Mouse (Mus musculus) hindbrain, embryonic 12.5 days (tissue): ENCODE measurements around the gene Trub2. TPM values are rescaled to one million over a fixed set of nuclear protein-coding genes. Genes with fewer than 3 reads are reported as not detected.

Source experiments
- ATAC-seq: fragments of 200-750 bp; cut with Nextera tagmentation; 2 replicates; pipeline ENCODE4 v1.8.0; 2017; ENCODE audit warnings: moderate TSS enrichment; ENCODE audit not compliant: low FRiP score
- H3K27ac ChIP-seq: fragments of 300-500 bp; sonication (generic); 2 replicates; pipeline ENCODE4 v1.5.1; 2016; ENCODE audit warnings: mild to moderate bottlenecking
- H3K27me3 ChIP-seq: fragments of 300-500 bp; sonication (generic); 2 replicates; pipeline ENCODE4 v1.6.1; 2016; ENCODE audit warnings: mild to moderate bottlenecking
- H3K36me3 ChIP-seq: fragments of 300-500 bp; sonication (generic); 2 replicates; pipeline ENCODE4 v1.6.1; 2016; ENCODE audit warnings: mild to moderate bottlenecking
- H3K4me1 ChIP-seq: fragments of 300-500 bp; sonication (generic); 2 replicates; pipeline ENCODE4 v1.6.1; 2016
- H3K4me2 ChIP-seq: fragments of 300-500 bp; sonication (generic); replicated peaks from 2 replicates; pipeline ENCODE4 v1.6.1; 2016; ENCODE audit warnings: mild to moderate bottlenecking
- H3K4me3 ChIP-seq: fragments of 300-500 bp; sonication (generic); 2 replicates; pipeline ENCODE4 v1.5.1; 2016; ENCODE audit warnings: mild to moderate bottlenecking
- H3K9ac ChIP-seq: fragments of 300-500 bp; sonication (generic); 2 replicates; pipeline ENCODE4 v1.6.1; 2016; ENCODE audit warnings: mild to moderate bottlenecking, moderate library complexity
- H3K9me3 ChIP-seq: fragments of 300-500 bp; sonication (generic); replicated peaks from 2 replicates; pipeline ENCODE4 v1.6.1; 2016; ENCODE audit warnings: mild to moderate bottlenecking
- WGBS: fragments of 180-500 bp; shearing (Covaris S2); methylation state at CpG from one replicate; pipeline ENCODE4 v1.1.7; 2016; 5-methylcytosine and 5-hydroxymethylcytosine counted together
- polyA plus RNA-seq: library from polyadenylated mRNA; unstranded; fragments of >200 nt; fragmentation: Nextera tagmentation; extraction: Ambion mirVana; gene quantifications from 2 replicates; pipeline ENCODE4 v1.2.1, GENCODE M21; 2016

The Trub2 gene
- polyA plus RNA-seq, 1 experiment from 2014 or later: 43.1 TPM

DNA sequence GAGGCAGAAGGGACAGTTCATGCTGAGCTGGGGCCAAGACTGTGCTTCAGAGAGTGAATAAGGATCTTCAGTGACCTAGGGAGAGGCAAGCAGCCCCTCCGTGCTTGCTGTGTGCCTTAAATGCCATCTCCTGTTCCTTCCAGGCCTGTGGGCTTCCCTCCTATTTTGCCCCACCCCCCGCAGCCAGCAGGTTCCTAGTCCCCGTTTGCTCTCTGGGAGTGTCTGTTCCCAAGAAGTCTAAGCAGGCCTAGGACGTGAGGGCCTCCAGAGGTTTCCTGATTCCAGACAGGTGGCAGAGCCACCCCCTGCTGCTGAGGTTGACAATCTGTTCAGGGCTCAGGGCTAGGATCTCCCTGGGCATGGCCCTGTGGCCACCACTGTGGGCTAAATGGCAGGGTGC, 49.5 kb downstream of the Trub2 start:
- Histone ChIP-seq H3K9ac (no peak overlapping the region), H3K36me3 (peaks cover 68% of the 10 kb centered on the region), H3K4me2 (no peak overlapping the region), H3K27me3 (no peaks in the 10 kb centered on the region), H3K9me3 (no peaks in the 10 kb centered on the region), H3K4me1 (no peaks in the 10 kb centered on the region), H3K4me3 (no peak overlapping the region), H3K27ac (no peak overlapping the region)
- 71% methylated on average over 4 of the region's 4 CpGs for WGBS
- ATAC-seq: no peak

DNA sequence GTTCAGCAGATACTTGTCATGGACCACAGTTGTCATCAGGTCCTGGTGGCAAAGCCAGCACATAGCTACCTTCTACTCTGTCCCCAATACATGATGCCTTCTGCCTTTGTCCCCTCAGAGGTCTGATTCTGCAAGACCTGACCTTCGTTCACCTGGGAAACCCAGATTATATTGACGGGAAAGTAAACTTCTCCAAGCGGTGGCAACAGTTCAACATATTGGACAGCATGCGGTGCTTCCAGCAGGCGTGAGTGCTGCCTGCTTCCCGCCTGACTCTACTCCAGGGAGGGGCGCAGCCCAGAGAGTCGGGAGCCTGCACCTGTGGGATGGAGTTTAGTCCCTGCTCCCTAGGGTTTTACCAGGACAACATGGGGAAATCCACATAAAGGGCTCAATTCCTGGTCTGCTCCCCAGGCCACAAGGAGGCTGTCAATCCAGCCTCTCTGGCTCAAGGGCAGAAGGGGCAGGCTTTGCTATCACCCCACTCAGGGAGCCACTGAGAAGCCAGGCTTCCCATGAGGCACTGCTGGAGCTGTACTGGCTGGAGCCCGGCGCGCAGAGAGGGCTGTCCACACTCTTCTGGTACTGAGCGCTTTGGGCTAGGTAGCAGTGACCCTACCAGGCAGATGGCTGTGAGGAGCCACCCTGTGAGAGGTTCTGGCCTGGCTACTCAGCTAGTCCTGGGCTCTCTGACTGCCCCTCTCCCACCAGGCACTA, 50.9 kb downstream of the Trub2 start:
- Histone ChIP-seq H3K36me3 (peaks cover 82% of the 10 kb centered on the region), H3K27me3 (no peaks in the 10 kb centered on the region), H3K9ac (no peak overlapping the region), H3K9me3 (no peaks in the 10 kb centered on the region), H3K4me1 (no peaks in the 10 kb centered on the region), H3K4me3 (no peak overlapping the region), H3K27ac (no peak overlapping the region), H3K4me2 (no peak overlapping the region)
- no peak for ATAC-seq
- WGBS: 93% methylated on average over 12 of the region's 12 CpGs

DNA sequence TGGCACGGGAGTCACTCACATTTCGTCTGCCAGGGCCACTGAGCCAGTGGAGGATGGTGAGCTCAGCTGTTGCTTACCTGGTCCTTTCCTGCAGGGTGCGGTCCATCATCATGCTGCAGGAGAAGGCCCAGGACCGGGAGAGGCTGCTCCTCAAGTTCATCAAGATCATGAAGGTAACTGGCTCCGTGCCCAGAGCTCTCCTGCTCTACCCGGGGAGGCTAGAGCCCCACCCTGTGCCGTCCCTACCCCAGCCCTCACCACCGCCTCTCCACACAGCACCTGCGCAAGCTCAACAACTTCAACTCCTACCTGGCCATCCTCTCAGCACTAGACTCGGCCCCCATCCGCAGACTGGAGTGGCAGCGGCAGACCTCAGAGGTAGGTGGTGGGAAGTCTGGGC, 52.6 kb downstream of the Trub2 start:
- H3K9ac ChIP-seq: no peak overlapping the region
- no peak overlapping the region for H3K4me3 ChIP-seq
- H3K27me3 ChIP-seq: no peaks in the 10 kb centered on the region
- no peak overlapping the region for H3K27ac ChIP-seq
- no peaks in the 10 kb centered on the region for H3K4me1 ChIP-seq
- no peaks in the 10 kb centered on the region for H3K9me3 ChIP-seq
- 92% methylated on average over 12 of the region's 12 CpGs for WGBS
- no peak for ATAC-seq
- H3K4me2 ChIP-seq: no peak overlapping the region
- peaks cover 95% of the 10 kb centered on the region for H3K36me3 ChIP-seq

DNA sequence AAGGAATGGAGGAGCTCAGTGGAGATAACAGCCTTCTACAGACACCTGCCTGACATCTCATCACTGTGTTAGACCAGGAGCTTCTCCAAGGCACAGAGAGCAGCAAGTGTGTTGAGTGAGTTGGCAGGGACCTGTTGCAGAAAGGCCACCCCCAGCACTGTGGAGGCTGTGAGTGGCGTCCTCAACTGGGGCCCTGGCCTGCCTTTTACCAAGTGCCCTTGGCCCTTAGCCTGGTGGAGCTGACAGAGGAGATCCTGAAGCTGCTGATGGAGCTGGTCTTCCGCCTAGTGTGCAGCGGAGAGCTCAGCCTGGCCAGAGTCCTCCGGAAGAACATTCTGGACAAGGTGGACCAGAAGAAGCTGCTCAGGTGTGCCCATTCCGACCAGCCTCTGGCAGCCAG, 55.0 kb downstream of the Trub2 start:
- Histone ChIP-seq H3K27me3 (no peaks in the 10 kb centered on the region), H3K9me3 (no peaks in the 10 kb centered on the region), H3K27ac (no peak overlapping the region), H3K4me3 (no peak overlapping the region), H3K4me2 (no peak overlapping the region), H3K9ac (no peak overlapping the region), H3K36me3 (peaks cover 95% of the 10 kb centered on the region), H3K4me1 (no peaks in the 10 kb centered on the region)
- no peak for ATAC-seq
- WGBS: 94% methylated on average over 5 of the region's 5 CpGs

DNA sequence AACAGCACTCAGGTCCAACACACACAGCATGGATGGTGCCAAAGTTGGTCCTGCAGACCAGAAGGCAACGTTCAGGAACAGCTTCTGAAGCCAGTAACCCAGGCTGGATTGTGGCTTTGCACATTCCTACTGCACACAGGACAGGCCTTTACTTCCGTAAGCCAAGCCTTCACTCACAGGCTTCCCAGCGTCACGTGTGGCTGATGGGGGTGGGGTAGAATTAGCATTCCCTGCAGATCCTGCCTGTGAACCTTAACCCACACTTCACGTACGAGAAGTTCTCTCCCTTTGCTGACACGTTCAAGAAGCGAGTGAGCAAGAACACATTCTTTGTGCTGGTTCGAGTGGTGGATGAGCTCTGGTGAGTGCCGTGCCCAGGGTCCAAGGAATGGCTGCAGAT, 55.7 kb downstream of the Trub2 start:
- H3K4me3 ChIP-seq: no peak overlapping the region
- no peaks in the 10 kb centered on the region for H3K4me1 ChIP-seq
- no peaks in the 10 kb centered on the region for H3K9me3 ChIP-seq
- no peak overlapping the region for H3K4me2 ChIP-seq
- no peak overlapping the region for H3K27ac ChIP-seq
- WGBS: 90% methylated on average over 10 of the region's 10 CpGs
- ATAC-seq: no peak
- H3K27me3 ChIP-seq: no peaks in the 10 kb centered on the region
- H3K9ac ChIP-seq: no peak overlapping the region
- peaks cover 95% of the 10 kb centered on the region for H3K36me3 ChIP-seq

DNA sequence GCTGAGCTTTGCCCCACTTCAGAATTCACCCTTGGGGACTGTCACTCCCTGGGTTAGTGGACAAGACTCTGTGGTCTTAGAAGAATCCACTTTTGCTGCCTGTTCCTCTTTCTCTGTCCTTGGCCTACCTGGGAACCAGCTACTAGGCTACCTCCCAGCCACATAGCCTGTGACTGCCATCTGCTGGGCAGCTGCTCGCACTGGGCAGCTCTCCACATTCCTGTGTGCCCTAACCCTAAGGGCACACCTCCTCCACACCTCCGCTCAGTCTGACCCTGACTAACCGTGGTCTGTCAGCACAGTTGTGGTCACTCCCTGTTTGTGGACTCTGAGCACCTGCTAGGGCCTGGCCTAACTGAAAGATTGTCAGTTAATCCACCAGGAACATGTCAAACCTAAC, 56.8 kb downstream of the Trub2 start:
- Histone ChIP-seq H3K36me3 (peaks cover 93% of the 10 kb centered on the region), H3K27me3 (no peaks in the 10 kb centered on the region), H3K27ac (no peak overlapping the region), H3K4me2 (no peak overlapping the region), H3K9me3 (no peaks in the 10 kb centered on the region), H3K4me1 (no peaks in the 10 kb centered on the region), H3K4me3 (no peak overlapping the region), H3K9ac (no peak overlapping the region)
- no peak for ATAC-seq
- 80% methylated on average over 3 of the region's 3 CpGs for WGBS

DNA sequence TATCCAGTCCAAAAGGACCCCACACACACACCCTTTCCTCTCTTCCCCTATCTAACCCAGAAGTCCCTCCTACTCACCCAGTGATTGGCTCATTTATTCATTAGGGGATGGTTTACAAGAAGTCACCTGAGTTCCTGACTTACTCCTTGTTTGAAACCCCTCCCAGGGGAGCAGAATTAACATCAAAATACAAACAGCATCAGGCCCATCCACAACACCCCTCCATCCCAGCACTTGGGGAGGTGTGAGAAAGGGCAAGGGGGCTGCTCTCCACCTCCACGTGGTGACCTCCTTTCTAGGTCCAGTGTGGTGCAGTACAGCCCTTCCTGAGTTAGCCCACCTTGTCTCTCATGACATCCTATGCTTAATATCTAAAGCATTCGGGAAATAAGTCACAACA, 58.8 kb downstream of the Trub2 start:
- H3K4me1 ChIP-seq: no peaks in the 10 kb centered on the region
- no peak for ATAC-seq
- H3K4me2 ChIP-seq: no peak overlapping the region
- 56% methylated on average over 2 of the region's 2 CpGs for WGBS
- H3K36me3 ChIP-seq: peaks cover 93% of the 10 kb centered on the region
- H3K9me3 ChIP-seq: no peaks in the 10 kb centered on the region
- H3K27me3 ChIP-seq: no peaks in the 10 kb centered on the region
- no peak overlapping the region for H3K27ac ChIP-seq
- no peak overlapping the region for H3K9ac ChIP-seq
- H3K4me3 ChIP-seq: no peak overlapping the region

DNA sequence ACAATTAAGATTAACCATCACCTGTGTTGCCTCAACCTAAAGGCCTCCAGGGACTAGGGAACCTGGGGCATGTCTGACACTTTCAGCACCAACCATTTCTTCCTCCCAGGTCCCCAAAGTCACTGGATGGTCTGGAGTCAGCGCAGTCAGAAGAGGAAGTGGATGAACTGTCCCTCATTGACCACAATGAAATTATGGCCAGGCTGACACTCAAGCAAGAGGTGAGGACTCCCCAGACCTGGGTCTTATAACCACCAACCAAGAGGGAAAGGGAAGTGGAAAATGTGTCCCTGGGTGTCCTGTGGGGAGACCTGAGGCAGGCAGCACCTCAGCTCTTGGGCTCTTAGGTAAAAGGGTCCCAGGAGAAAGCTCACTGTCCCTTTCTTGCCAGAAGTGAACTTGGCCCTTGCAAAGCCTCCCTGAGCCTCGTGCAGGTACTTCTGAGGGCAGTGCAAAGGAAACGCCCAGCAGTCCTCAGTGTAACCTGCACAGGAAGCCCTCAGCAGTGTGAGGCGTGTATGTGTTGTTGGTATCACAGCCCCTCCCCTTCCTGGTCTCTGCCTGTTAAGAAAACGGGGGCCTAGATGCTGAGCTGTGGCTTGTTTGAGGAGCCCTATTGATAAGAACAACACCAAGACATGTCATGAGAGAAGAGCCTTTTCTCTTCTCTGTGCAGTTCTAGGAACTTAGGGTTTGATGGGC, 63.5 kb downstream of the Trub2 start:
- H3K9ac ChIP-seq: no peak overlapping the region
- peaks cover 76% of the 10 kb centered on the region for H3K36me3 ChIP-seq
- H3K4me2 ChIP-seq: no peak overlapping the region
- no peak for ATAC-seq
- no peak overlapping the region for H3K4me3 ChIP-seq
- no peak overlapping the region for H3K27ac ChIP-seq
- WGBS: 83% methylated on average over 5 of the region's 5 CpGs
- H3K4me1 ChIP-seq: no peaks in the 10 kb centered on the region
- no peaks in the 10 kb centered on the region for H3K9me3 ChIP-seq
- no peaks in the 10 kb centered on the region for H3K27me3 ChIP-seq

DNA sequence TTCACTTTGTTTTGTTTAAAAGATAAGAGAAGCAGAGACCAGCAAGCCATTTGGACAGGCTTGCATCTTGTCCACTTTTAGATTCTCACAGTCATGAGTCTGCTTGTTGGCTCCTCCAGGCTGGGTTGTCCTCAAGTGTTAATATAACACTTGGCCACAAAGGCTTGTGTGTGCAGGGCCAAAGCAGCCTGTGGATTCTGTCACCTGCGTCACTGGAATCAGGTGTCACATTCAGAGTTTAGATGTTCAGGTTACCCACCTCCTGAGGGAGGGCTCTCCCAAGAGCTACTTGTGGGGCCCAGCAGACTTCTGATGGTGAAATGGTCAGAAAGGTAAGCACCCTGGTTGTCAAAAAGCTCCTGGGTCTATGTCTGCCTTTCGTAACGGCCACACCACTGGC, 65.2 kb downstream of the Trub2 start:
- no peak for ATAC-seq
- 96% methylated on average over 3 of the region's 3 CpGs for WGBS
- H3K9me3 ChIP-seq: no peaks in the 10 kb centered on the region
- no peak overlapping the region for H3K4me3 ChIP-seq
- H3K36me3 ChIP-seq: peaks cover 76% of the 10 kb centered on the region
- H3K9ac ChIP-seq: no peak overlapping the region
- no peak overlapping the region for H3K27ac ChIP-seq
- no peak overlapping the region for H3K4me2 ChIP-seq
- no peaks in the 10 kb centered on the region for H3K4me1 ChIP-seq
- no peaks in the 10 kb centered on the region for H3K27me3 ChIP-seq

DNA sequence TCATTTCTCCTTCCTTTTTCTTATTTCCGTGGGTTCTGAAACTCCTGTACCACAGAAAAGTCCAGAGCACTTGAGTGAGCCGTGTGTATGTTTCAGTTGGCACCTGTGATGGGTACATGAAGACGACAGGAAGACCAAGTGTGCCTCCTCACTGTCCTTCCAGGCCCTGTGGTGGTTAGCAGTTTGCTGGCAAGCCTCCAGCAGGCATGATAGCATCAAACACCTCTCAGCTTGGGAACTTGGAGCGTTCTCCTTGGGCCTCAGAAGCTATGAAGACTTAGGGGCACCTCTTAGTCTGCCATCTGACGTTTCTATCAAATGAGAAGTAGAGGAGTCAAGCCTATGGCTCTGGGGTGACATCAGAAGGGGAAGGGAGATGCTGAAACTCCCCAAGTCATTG, 69.7 kb downstream of the Trub2 start:
- H3K9me3 ChIP-seq: no peaks in the 10 kb centered on the region
- ATAC-seq: no peak
- no peaks in the 10 kb centered on the region for H3K27me3 ChIP-seq
- peaks cover 11% of the 10 kb centered on the region for H3K4me1 ChIP-seq
- H3K27ac ChIP-seq: no peak overlapping the region
- no peak overlapping the region for H3K4me2 ChIP-seq
- no peak overlapping the region for H3K9ac ChIP-seq
- 95% methylated on average over 5 of the region's 5 CpGs for WGBS
- no peak overlapping the region for H3K4me3 ChIP-seq
- peaks cover 63% of the 10 kb centered on the region for H3K36me3 ChIP-seq

DNA sequence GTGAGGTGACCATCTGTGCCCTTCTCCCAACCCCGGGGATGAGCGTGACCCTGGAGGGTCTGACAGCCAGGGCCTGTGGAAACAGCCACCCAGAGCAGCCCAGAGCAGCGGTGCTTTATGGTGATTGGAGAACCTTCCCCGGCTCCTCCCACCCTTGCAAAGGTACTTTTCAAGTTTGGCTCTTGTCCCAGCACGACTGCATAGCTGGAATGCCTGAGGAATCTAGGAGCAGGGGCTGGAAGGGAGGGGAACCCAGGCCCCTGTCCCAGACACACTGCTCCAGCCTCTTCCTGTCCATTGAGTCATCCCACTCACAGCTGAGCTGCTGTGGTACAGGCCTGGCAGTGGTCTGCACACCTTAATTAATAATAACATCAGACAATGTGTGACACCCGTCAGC, 71.6 kb downstream of the Trub2 start:
- Histone ChIP-seq H3K27ac (peak overlapping the region; percentile 57), H3K4me1 (peaks cover 11% of the 10 kb centered on the region), H3K36me3 (peaks cover 65% of the 10 kb centered on the region), H3K9ac (0 out of 2 replicates have a peak overlapping the region, but pooled peaks have one; percentile 8), H3K4me3 (no peak overlapping the region), H3K27me3 (no peaks in the 10 kb centered on the region), H3K4me2 (no peak overlapping the region), H3K9me3 (no peaks in the 10 kb centered on the region)
- 0 out of 2 replicates have a peak, but pooled peaks have one; percentile 48 for ATAC-seq
- 19% methylated on average over 6 of the region's 6 CpGs for WGBS

DNA sequence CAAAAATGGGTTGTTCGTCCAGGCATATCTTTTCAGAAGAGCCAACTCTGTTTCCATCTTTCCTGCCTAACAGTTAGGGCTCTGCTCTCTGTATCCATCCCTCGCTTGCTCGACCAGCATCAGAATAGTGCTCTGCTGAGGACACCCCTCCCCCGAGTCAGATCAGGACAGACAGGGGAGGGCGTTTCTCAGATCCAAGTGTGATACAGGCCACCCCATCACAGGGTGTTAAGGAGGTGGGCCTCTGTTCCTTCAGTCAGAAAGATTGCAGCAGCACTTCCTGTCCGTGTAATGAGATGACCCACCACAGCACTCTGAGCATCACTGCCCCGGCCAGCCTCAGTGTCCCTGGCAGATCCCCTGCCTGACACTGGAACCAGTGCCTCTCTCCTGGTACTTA, 72.2 kb downstream of the Trub2 start:
- no peak for ATAC-seq
- 0 out of 2 replicates have a peak overlapping the region, but pooled peaks have one; percentile 8 for H3K9ac ChIP-seq
- H3K4me2 ChIP-seq: no peak overlapping the region
- no peak overlapping the region for H3K4me3 ChIP-seq
- H3K4me1 ChIP-seq: peaks cover 11% of the 10 kb centered on the region
- H3K27me3 ChIP-seq: no peaks in the 10 kb centered on the region
- peaks cover 63% of the 10 kb centered on the region for H3K36me3 ChIP-seq
- peak overlapping the region; percentile 57 for H3K27ac ChIP-seq
- 37% methylated on average over 7 of the region's 7 CpGs for WGBS
- H3K9me3 ChIP-seq: no peaks in the 10 kb centered on the region

DNA sequence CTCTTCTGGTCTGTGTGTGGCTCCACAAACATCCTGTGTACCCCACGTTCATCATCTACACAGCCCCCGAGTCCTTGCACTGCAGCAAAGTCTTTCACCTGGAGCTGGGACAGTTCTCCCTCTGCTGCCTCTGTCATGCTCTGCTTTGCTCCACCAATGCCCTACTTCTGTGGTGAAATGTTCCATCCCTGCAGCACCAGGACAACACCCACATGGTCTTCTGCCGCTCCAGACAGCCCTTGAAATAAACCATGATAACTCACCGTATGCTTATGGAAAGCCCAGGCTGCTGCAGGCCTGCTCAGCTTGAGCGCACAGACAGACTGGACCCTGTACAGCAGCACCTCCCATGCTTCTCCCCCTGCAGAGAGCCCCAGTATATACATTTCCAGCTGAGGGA, 74.2 kb downstream of the Trub2 start:
- WGBS: 94% methylated on average over 5 of the region's 5 CpGs
- Histone ChIP-seq H3K36me3 (peaks cover 61% of the 10 kb centered on the region), H3K4me2 (no peak overlapping the region), H3K4me1 (peaks cover 11% of the 10 kb centered on the region), H3K27ac (no peak overlapping the region), H3K4me3 (no peak overlapping the region), H3K27me3 (no peaks in the 10 kb centered on the region), H3K9me3 (no peaks in the 10 kb centered on the region), H3K9ac (no peak overlapping the region)
- ATAC-seq: no peak
